Mouse (Mus musculus): Measurements from ENCODE around the gene Gm4787.
A peak's percentile ranks its signal among the peaks of the same experiment; 100 is the strongest.
"Not testable (repeated sequence)": the region's sequence is repeated elsewhere in the genome, so short reads cannot be mapped to it uniquely, and the experiment has no call there.

The Gm4787 gene

GRCm38 (mm10) chr12:81379364-81379763, at the start of gene Gm4787:
TSS of gene Gm4787 (minus strand) at chr12:81379464.
- not testable (repeated sequence) for DNase-seq (ENCODE audit: low spot score)

GRCm38 (mm10) chr12:81421846-81422245, 42.6 kb upstream of the Gm4787 start, which contains the start of gene Adam4:
TSS of gene Adam4 (minus strand) at chr12:81421946.
- DNase-seq (ENCODE audit: low spot score), result no peak

GRCm38 (mm10) chr12:81413211-81413610, 33.9 kb upstream of the Gm4787 start:
- DNase-seq (ENCODE audit: low spot score), result no peak

- no peak for DNase-seq (ENCODE audit: low spot score)
Measured at GRCm38 (mm10) chr12:81408966-81409365, 29.7 kb upstream of the Gm4787 start.

GRCm38 (mm10) chr12:81402187-81402586, 22.9 kb upstream of the Gm4787 start:
- DNase-seq (ENCODE audit: low spot score), result peak; percentile 24

- no peak for DNase-seq (ENCODE audit: low spot score)
Measured at GRCm38 (mm10) chr12:81333841-81334240, 45.4 kb downstream of the Gm4787 start.

- peak; percentile 6 for DNase-seq (ENCODE audit: low spot score)
Measured at GRCm38 (mm10) chr12:81332875-81333421, 46.3 kb downstream of the Gm4787 start, which contains the start of gene Slc8a3. TSS of gene Slc8a3 (minus strand) at chr12:81333180.

GRCm38 (mm10) chr12:81331937-81332874, 47.1 kb downstream of the Gm4787 start:
- peak; percentile 29 for DNase-seq (ENCODE audit: low spot score)

- no peak for DNase-seq (ENCODE audit: low spot score)
Measured at GRCm38 (mm10) chr12:81331046-81331638, 48.1 kb downstream of the Gm4787 start.

Data from ovary, postnatal 36 days (tissue).